Mouse (Mus musculus) B cell, adult (primary cell): ENCODE results near the gene Gpr137. TPM values are rescaled to one million over a fixed set of nuclear protein-coding genes. Genes with fewer than 3 reads are reported as not detected.

Source experiments
- total RNA-seq: library from RNA; stranded (reverse); gene quantifications from 4 replicates; pipeline ENCODE4 v1.2.4, GENCODE M21; 2023; ENCODE audit not compliant: inconsistent age

The Gpr137 gene
- total RNA-seq: 20.3 to 22.9 TPM (median 21.1 TPM) in 4 replicates

DNA sequence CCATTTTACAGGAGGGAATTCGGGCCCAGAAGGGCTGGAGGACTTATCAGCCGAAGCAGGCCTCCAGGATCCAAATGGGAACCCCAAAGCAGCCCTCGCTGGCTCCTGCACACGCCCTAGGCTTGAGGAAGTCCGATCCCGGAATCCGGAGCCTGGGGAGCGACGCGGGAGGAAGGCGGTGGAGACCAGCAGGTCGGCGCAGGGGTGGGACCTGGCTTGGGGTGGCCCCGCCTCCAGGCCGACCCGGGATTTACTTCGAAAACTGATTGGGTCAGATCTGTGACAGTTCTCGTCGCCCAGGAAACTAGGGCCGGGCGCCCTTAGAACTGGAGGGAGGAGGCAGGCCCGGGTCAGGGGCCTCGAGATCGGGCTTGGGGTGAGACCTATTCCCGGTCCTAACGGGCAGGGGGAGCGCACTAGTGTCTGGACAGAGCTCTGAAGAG lies at the start of gene Gpr137:
Gpr137 (minus strand) TSS at position 232 of the 443 bp plus-strand sequence.

DNA sequence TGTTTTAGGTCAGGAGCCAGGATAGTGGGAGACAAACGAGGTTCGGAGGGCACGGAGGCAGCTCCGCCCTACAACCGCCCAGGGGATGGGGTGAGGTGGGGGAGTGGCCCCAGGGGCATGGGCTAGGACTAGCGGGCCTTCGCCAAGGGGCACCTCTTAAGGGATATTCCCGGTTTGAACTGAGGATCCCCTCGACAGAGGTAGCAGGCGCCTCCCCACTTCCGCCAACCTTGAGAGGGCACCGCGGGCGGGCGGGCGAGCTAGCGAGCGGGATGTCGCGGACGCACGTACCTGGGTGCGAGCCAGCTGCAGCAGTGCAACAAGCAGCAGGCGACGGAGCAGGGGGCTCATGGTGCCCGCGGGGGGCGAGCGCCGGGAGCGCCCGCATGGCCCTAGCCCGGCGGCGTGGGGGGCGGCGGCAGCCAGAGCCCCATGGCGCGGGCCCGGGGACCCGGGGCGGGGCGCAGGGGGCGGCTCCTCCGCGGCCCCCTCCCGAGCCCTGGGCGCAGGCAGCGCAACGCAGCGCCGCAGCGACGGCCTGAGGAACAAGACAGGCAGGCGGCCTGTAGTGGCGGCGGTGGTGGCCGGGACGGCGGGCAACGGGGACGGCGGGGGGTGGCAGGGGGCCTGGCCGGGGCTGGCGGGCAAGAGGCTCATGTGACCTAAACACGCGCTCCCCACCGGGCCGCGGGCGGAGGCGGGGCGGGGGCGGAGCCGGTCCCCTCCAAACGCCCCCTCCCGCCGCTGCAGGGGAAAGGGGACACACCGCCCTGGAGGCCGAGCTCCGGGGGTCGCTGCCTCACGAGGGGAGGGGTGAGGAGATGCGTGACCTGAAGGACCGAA lies 45.0 kb upstream of the Gpr137 start, which contains the start of gene Vegfb:
Vegfb (minus strand) TSS at position 591 of the 843 bp plus-strand sequence.

DNA sequence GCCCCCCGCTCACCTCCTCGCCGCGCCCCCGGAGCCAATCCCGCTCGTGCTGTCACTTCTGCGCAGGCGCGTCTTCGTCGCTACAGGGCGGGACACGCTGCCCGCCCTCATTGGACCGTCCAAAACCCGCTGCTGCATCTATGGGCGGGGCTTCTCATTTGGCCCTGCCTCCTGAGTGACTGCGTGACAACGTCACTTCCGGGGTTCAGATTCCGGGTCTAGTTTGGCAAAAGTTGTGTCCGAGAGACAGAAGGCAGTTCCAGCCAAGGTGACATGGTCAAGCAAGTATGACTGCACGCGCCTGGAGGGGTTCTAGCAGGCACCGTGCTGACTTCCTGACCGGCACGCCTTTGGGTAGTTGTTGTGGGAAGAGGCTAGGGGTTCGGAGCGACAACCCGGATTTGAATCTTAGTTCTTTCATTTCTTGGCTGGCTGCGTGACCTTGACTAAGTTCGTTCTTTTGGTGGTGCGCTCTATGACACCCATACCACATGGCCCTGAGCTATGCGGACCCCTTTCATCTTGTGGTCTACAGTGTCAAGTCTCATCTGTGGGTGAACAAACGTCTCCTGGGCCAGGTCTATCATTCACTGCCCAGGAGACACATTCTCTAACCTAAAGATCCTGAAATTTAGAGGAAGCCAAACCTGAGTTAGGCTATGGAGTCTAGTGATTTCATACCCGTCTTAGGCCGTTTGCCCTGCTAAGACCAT lies 38.3 kb upstream of the Gpr137 start, which contains the start of gene Fkbp2:
Fkbp2 (minus strand) TSS at position 121 of the 713 bp plus-strand sequence.

DNA sequence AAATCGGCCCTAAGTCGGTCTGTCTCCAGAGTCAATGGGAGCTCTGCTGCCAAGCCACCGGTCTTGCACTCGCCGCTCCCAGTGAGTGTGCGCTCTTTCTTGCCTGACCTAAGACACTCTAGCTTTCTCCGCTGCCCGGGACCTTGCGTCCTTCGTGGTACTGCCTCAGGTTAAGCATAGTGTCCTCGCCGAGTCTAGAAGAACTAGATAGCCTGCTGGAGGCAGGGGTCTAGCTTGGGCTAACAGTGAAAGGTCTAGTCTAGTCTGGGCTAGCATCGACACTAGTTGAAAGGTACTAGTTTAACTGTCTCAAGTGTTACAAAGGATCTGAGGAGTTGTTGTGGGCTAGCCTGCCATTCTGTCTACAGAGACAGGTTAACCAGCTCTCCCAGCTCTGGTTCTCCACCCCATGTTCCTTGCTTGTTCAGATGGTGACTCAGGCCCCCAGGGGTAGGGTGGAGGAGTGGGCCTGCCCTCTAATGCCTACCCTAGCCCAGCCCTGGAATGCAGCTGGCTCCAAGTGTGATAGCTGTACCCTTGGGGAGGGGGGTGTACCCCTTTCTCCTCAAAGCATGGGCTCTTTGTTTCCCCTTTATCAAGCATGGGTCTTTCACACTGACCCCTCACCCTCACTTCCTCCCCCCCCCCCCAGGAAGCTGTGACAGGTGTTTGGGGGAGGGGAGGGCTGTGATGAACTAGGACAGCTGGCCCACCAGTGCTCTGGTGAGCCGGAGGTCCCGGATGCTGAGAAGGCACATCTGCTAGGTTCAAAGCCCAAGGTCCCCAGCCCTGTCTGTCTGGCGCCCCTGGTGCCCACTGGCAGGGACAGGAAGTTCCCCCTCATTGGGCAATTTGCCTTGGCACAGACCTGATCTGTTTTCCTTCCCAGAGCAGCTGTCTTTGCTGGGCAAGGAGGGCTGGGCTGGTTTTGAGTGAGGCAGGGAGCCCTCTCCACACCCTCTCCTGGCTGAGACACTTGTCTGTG lies 33.5 kb upstream of the Gpr137 start, which contains the start of gene Plcb3:
Plcb3 (minus strand) TSS at position 934 of the 985 bp plus-strand sequence.

DNA sequence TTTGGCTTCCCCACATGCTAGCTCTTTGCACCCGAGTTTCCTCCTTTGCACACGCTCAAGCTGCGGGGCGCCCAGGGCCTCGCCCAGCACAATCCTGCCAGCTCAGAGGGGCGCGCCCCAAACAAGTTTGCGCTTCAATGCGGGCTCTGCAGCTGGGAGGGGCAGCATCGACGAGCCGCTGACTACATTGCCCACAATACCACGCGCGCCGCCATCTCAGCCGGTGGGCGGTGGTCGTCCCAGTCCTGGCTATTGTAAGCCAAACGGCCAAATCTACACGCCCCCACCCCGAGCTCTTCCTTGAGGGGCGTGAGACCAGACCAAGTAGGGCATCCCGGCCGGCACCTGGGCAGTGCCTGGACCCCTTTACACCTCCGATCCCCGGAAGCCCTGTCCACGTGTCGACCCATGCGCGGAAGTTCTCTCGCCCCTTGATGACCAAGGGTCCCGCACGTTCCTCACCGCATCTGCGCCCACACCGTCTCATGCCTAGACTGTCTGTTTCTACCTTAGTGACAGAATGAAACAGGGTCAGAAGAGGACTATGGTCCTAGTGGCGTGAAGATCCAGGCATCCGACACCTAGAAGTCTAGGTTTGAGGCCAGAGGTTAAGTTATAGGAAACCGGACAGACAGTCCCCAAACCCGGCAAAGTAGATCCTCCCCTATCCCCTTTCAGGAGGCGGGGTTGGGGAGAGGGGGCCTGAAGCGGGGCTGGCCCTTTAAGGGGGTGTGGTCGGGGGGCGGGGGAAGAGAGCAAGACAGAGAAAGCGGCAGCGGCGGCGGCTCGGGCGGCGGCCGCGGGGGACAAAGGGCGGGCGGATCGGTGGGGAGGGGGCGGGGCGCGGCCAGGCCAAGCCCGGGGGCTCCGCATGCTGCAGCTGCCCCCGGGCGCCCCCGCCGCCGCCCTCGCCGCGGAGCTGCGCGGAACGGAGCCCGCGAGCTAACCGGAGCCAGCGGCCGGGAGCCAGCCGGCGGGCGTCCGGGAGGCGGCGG lies 32.2 kb upstream of the Gpr137 start, which contains the start of gene Ppp1r14b:
Ppp1r14b (plus strand) TSS at position 758 of the 995 bp plus-strand sequence.

DNA sequence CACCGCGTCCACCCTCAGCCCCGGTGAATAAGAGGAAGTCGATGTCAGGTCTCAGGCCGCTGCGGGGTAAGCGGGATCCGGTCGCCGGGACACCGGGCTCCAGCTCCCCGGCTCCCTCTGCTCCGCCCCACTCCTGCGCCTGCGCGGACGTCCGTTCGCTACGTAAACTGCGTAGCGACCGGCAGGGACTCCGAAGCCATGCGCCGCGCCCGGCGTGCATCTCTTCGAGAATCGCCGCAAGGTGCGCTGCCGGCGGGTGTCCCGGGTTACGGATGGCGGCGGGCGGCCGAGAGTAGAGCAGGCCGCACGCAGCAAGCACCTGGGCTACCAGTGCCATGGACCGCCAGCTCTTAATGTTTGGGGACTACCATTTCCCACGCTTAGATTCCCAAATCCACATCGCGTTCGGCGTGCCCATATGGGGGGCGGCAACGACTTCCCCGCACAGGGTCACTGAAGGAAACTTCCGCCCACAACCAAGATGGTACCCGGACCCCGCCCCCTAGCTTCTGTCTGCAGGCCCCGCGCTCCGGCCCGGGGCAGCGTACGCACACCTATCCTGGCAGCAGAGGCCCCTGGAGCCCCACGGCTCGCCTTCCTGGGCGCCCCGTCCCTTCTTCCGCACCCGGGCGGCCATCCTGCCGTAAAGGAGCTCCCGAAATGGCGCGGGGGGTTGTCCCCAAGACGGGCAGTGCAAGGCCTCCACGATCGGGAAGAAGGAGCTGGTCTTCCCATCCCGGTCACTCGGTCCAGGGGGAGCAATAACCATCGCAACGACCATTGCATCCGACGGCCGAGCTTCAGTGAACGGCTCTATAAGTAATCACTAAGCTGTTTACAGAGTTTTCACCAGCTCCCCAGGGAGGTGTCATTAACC lies 670 bp downstream of the Gpr137 start, which contains the start of gene Bad:
Bad (plus strand) TSS at position 490 of the 877 bp plus-strand sequence.

DNA sequence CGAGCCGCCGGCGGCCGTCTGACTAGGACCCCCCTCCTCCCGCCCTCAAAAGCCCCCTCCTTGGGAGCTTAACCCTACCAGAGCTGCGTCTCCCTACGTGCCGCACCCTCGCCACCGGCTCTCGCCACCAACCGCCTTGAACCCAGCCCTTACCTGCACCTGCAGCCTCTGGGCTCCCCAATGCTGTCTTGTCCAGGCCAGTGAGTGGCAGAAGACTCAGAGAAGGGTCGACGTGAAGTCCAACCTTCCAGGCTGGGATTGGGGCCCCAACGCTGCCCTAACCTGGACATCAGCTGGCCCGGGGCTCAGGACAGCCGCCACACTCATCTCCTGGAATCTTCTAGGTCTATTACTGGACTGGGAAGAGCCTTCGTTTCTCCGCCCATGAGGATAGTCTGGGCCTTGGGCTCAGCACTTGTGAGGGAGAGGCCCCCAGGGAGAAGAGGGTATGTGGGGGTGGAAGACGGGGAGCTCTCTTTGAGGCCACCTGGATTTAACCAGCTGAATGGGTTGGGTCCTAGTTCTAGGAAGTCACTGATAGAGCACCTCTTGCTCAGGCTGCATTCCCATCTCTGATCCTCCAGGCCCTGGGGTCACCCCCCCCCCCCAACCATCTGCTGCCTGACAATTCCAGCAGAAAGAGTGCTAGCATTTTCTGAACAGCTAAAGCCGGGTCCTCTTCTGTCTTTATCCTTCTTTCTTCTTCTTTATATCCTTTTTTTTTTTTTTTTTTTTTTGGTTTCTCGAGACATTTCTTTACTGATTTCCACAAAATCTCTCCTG lies 7.9 kb downstream of the Gpr137 start, which contains the start of gene Kcnk4:
Kcnk4 (minus strand) TSS at position 321 of the 783 bp plus-strand sequence.

DNA sequence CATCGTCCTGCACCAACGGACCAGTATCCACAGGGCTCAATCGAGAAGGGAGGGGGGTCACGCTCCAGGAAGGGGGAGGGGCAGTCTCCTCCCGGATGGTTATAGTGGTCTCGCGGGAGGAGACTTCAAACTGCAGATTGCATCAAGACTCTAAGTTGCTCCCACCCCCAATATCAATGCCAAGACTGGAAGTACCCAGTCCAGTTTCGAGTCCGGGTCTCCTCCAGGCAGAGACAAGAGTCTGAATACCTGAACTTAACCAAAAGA lies 17.0 kb downstream of the Gpr137 start, which contains the start of gene Catsperz:
Catsperz (minus strand) TSS at position 74 of the 267 bp plus-strand sequence.

DNA sequence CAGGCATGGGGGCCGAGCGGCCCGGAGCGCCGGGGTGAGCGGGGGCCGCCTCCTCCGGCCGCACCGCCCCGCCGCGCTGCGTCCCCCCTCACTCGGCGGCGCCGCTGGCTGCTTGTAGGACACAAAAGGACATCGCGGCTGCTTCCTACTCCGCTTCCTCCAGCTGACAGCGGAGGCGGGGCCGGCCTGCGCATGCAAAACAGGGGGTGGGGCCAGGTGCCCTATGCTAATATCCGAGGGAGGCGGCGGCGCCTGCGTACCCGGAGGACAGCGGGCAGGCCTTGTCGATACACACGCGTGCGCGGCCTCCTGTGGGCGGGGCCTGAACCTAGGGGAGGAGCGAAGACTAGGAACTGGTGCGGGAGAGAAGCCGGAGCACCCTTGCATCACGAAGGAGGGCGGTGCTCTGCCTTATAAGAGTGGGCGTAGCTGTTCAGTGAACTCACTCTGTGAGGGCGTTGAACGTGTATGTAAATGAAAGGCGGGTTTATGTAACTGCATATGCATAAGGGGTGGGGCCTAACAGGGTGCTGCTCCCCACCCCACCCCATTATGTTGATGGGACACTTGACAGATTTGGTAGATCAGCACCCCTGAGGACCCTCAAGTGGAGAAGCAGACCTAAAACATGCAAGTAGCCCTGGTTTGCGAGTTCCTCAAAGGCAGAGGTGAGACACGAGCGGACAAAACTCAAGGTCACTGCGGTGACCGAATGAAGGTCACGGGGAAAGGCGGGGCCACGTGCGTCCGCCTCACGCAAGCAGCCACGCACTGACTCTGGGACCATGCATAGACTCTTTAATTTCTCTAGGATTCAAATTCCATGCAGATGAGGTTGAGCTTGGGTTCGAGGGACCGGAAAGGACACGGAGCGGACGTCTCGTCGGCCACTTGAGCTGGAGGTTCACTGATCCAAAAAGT lies 20.4 kb downstream of the Gpr137 start, which contains the start of gene Esrra:
Esrra (minus strand) TSS at position 167 of the 921 bp plus-strand sequence.

DNA sequence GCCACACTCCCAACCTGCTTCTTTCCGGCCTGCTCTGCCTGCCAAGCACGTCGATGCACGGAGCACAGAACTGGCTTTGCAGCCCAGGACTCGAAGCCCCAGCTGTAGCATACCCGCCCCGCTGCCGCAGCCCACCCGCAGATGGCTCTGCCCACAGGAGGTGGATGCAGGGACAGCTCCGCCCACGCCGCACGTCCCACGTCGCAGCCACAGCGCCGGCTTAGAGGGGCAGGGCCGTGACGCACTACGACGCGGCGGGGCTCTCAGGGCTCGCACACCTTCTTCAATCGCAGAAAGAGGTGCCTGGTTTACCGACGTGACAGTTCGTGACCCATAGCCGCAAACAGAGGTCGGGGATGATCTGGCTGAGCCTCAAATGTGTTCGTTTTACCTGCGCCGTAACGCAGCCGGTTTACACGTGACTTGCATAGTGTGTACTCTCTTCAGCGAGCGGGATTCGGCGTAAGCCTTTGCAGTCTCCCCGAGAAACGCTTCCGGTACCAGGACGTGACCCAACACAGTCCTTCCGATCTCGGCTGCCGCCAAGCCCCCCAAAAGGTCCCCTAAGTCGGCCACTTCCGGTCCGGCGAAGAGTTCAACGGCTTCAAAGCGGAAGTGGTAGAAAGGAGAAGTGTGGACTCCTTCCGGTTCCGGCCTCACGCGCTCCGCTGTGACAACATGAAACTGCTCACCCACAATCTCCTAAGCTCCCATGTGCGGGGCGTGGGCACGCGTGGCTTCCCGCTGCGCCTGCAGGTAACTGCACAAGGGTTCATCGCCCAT lies 32.6 kb downstream of the Gpr137 start, which contains the start of the genes Trmt112 and Prdx5:
Trmt112 (plus strand) TSS at position 192 of the 783 bp plus-strand sequence.
Prdx5 (minus strand) TSS at position 600 of the 783 bp plus-strand sequence.

Other genes starting within 250 kb of the Gpr137 start
- gene Rps6ka4, start 101.8 kb downstream of the Gpr137 start, total RNA-seq: 28.2 to 41.0 TPM (median 33.2 TPM) in 4 replicates
- 29.9 to 32.9 TPM (median 31.6 TPM) in 4 replicates for gene Ccdc88b, start 84.3 kb downstream of the Gpr137 start, total RNA-seq
- 150 to 159 TPM (median 153 TPM) in 4 replicates for gene Trmt112, start 32.8 kb downstream of the Gpr137 start, total RNA-seq
- 86.0 to 104 TPM (median 92.9 TPM) in 4 replicates for gene Prdx5, start 32.4 kb downstream of the Gpr137 start, total RNA-seq
- gene Esrra, start 20.7 kb downstream of the Gpr137 start, total RNA-seq: 55.4 to 59.7 TPM (median 56.1 TPM) in 4 replicates
- gene Catsperz, start 17.1 kb downstream of the Gpr137 start, total RNA-seq: not detected in 4 replicates
- not detected in 4 replicates for gene Kcnk4, start 8.0 kb downstream of the Gpr137 start, total RNA-seq
- gene Bad, start 619 bp downstream of the Gpr137 start, total RNA-seq: 10.7 to 16.5 TPM (median 14.1 TPM) in 4 replicates
- gene Ppp1r14b, start 32.5 kb upstream of the Gpr137 start, total RNA-seq: 89.5 to 93.5 TPM (median 90.6 TPM) in 4 replicates
- 13.5 to 15.8 TPM (median 15.0 TPM) in 4 replicates for gene Plcb3, start 34.0 kb upstream of the Gpr137 start, total RNA-seq
- 27.8 to 34.0 TPM (median 30.5 TPM) in 4 replicates for gene Fkbp2, start 38.0 kb upstream of the Gpr137 start, total RNA-seq
- gene Vegfb, start 45.2 kb upstream of the Gpr137 start, total RNA-seq: 15.4 to 19.4 TPM (median 17.7 TPM) in 4 replicates
- gene Dnajc4, start 50.1 kb upstream of the Gpr137 start, total RNA-seq: 23.7 to 27.8 TPM (median 26.5 TPM) in 4 replicates
- 4.4 to 6.2 TPM (median 5.2 TPM) in 4 replicates for gene Nudt22, start 53.6 kb upstream of the Gpr137 start, total RNA-seq
- 4.5 to 6.6 TPM (median 5.6 TPM) in 4 replicates for gene Trpt1, start 53.7 kb upstream of the Gpr137 start, total RNA-seq
- 167 to 182 TPM (median 174 TPM) in 4 replicates for gene Fermt3, start 77.0 kb upstream of the Gpr137 start, total RNA-seq
- gene Stip1, start 97.5 kb upstream of the Gpr137 start, total RNA-seq: 98.7 to 127 TPM (median 113 TPM) in 4 replicates
- gene Macrod1, start 114.3 kb upstream of the Gpr137 start, total RNA-seq: 6.5 to 7.3 TPM (median 7.1 TPM) in 4 replicates
- gene Flrt1, start 163.2 kb upstream of the Gpr137 start, total RNA-seq: 0.12 to 0.16 TPM in 2 of 4 replicates, not detected in the others